Mouse (Mus musculus): ENCODE results near the gene Car5b.

Car5b gene

GRCm38 (mm10) chrX:164013318-164013717, 14.5 kb downstream of the Car5b start:
- H3K36me3 ChIP-seq (ENCODE audit: control insufficient read depth, insufficient read depth, low read length, poor library complexity, severe bottlenecking): no peaks in the 10 kb centered on the region
- H3K27me3 ChIP-seq (ENCODE audit: control insufficient read depth, insufficient read depth, low read length, poor library complexity, severe bottlenecking): no peaks in the 10 kb centered on the region
- DNase-seq (ENCODE audit: low read depth, low spot score): no peak

- Histone ChIP-seq H3K27me3 (ENCODE audit: control insufficient read depth, insufficient read depth, low read length, poor library complexity, severe bottlenecking) (no peaks in the 10 kb centered on the region), H3K36me3 (ENCODE audit: control insufficient read depth, insufficient read depth, low read length, poor library complexity, severe bottlenecking) (no peaks in the 10 kb centered on the region)
- DNase-seq (ENCODE audit: low read depth, low spot score): peak; percentile 62
Measured at GRCm38 (mm10) chrX:164004809-164005208, 23.0 kb downstream of the Car5b start.

GRCm38 (mm10) chrX:163999848-164000247, 27.9 kb downstream of the Car5b start:
- DNase-seq (ENCODE audit: low read depth, low spot score): peak; percentile 15
- H3K36me3 ChIP-seq (ENCODE audit: control insufficient read depth, insufficient read depth, low read length, poor library complexity, severe bottlenecking): no peaks in the 10 kb centered on the region
- H3K27me3 ChIP-seq (ENCODE audit: control insufficient read depth, insufficient read depth, low read length, poor library complexity, severe bottlenecking): no peaks in the 10 kb centered on the region

GRCm38 (mm10) chrX:163996754-163997153, 31.0 kb downstream of the Car5b start:
- Histone ChIP-seq H3K27me3 (ENCODE audit: control insufficient read depth, insufficient read depth, low read length, poor library complexity, severe bottlenecking) (no peaks in the 10 kb centered on the region), H3K36me3 (ENCODE audit: control insufficient read depth, insufficient read depth, low read length, poor library complexity, severe bottlenecking) (no peaks in the 10 kb centered on the region)
- DNase-seq (ENCODE audit: low read depth, low spot score): no peak

GRCm38 (mm10) chrX:163987718-163988374, 40.0 kb downstream of the Car5b start:
- H3K27me3 ChIP-seq (ENCODE audit: control insufficient read depth, insufficient read depth, low read length, poor library complexity, severe bottlenecking): no peaks in the 10 kb centered on the region
- DNase-seq (ENCODE audit: low read depth, low spot score): no peak

GRCm38 (mm10) chrX:163982129-163982528, 45.7 kb downstream of the Car5b start:
- H3K36me3 ChIP-seq (ENCODE audit: control insufficient read depth, insufficient read depth, low read length, poor library complexity, severe bottlenecking): no peaks in the 10 kb centered on the region
- DNase-seq (ENCODE audit: low read depth, low spot score): no peak
- H3K27me3 ChIP-seq (ENCODE audit: control insufficient read depth, insufficient read depth, low read length, poor library complexity, severe bottlenecking): no peaks in the 10 kb centered on the region

More at GRCm38 (mm10) chrX:163987718-163988374, 40.0 kb downstream of the Car5b start:
- H3K36me3 ChIP-seq (ENCODE audit: control insufficient read depth, insufficient read depth, low read length, poor library complexity, severe bottlenecking): no peaks in the 10 kb centered on the region

- Histone ChIP-seq H3K36me3 (ENCODE audit: control insufficient read depth, insufficient read depth, low read length, poor library complexity, severe bottlenecking) (no peaks in the 10 kb centered on the region), H3K27me3 (ENCODE audit: control insufficient read depth, insufficient read depth, low read length, poor library complexity, severe bottlenecking) (no peaks in the 10 kb centered on the region)
- no peak for DNase-seq (ENCODE audit: low read depth, low spot score)
Measured at GRCm38 (mm10) chrX:163981500-163981899, 46.3 kb downstream of the Car5b start.

- no peak for DNase-seq (ENCODE audit: low read depth, low spot score)
- Histone ChIP-seq H3K36me3 (ENCODE audit: control insufficient read depth, insufficient read depth, low read length, poor library complexity, severe bottlenecking) (no peaks in the 10 kb centered on the region), H3K27me3 (ENCODE audit: control insufficient read depth, insufficient read depth, low read length, poor library complexity, severe bottlenecking) (no peaks in the 10 kb centered on the region)
Measured at GRCm38 (mm10) chrX:163981092-163981491, 46.7 kb downstream of the Car5b start.

- DNase-seq (ENCODE audit: low read depth, low spot score): peak; percentile 95
- no peaks in the 10 kb centered on the region for H3K36me3 ChIP-seq (ENCODE audit: control insufficient read depth, insufficient read depth, low read length, poor library complexity, severe bottlenecking)
Measured at GRCm38 (mm10) chrX:163958467-163958875, 69.3 kb downstream of the Car5b start, which contains the start of gene Zrsr2. Gene Zrsr2, minus strand, starts transcription at chrX:163958661.

GRCm38 (mm10) chrX:163957803-163958466, 69.9 kb downstream of the Car5b start:
- peak; percentile 85 for DNase-seq (ENCODE audit: low read depth, low spot score)
- no peaks in the 10 kb centered on the region for H3K27me3 ChIP-seq (ENCODE audit: control insufficient read depth, insufficient read depth, low read length, poor library complexity, severe bottlenecking)
- peaks cover 2% of the 10 kb centered on the region; the same call in 1 of the 2 replicates for H3K36me3 ChIP-seq (ENCODE audit: control insufficient read depth, insufficient read depth, low read length, poor library complexity, severe bottlenecking)

More at GRCm38 (mm10) chrX:163958467-163958875, 69.3 kb downstream of the Car5b start, which contains the start of gene Zrsr2:
- no peaks in the 10 kb centered on the region for H3K27me3 ChIP-seq (ENCODE audit: control insufficient read depth, insufficient read depth, low read length, poor library complexity, severe bottlenecking)

GRCm38 (mm10) chrX:163957381-163957780, 70.4 kb downstream of the Car5b start:
- Histone ChIP-seq H3K36me3 (ENCODE audit: control insufficient read depth, insufficient read depth, low read length, poor library complexity, severe bottlenecking) (peaks cover 2% of the 10 kb centered on the region; the same call in 1 of the 2 replicates), H3K27me3 (ENCODE audit: control insufficient read depth, insufficient read depth, low read length, poor library complexity, severe bottlenecking) (no peaks in the 10 kb centered on the region)
- DNase-seq (ENCODE audit: low read depth, low spot score): no peak

- DNase-seq (ENCODE audit: low read depth, low spot score): no peak
- peaks cover 2% of the 10 kb centered on the region; the same call in 1 of the 2 replicates for H3K36me3 ChIP-seq (ENCODE audit: control insufficient read depth, insufficient read depth, low read length, poor library complexity, severe bottlenecking)
Measured at GRCm38 (mm10) chrX:163951618-163952017, 76.2 kb downstream of the Car5b start.

GRCm38 (mm10) chrX:163944381-163944780, 83.4 kb downstream of the Car5b start:
- Histone ChIP-seq H3K27me3 (ENCODE audit: control insufficient read depth, insufficient read depth, low read length, poor library complexity, severe bottlenecking) (no peaks in the 10 kb centered on the region), H3K36me3 (ENCODE audit: control insufficient read depth, insufficient read depth, low read length, poor library complexity, severe bottlenecking) (0 out of 2 replicates have a peak, but pooled peaks cover 3% of the 10 kb centered on the region)
- no peak for DNase-seq (ENCODE audit: low read depth, low spot score)

More at GRCm38 (mm10) chrX:163951618-163952017, 76.2 kb downstream of the Car5b start:
- no peaks in the 10 kb centered on the region for H3K27me3 ChIP-seq (ENCODE audit: control insufficient read depth, insufficient read depth, low read length, poor library complexity, severe bottlenecking)

- no peaks in the 10 kb centered on the region for H3K27me3 ChIP-seq (ENCODE audit: control insufficient read depth, insufficient read depth, low read length, poor library complexity, severe bottlenecking)
- DNase-seq (ENCODE audit: low read depth, low spot score): no peak
Measured at GRCm38 (mm10) chrX:163938587-163938986, 89.2 kb downstream of the Car5b start.

GRCm38 (mm10) chrX:163934731-163935130, 93.1 kb downstream of the Car5b start:
- Histone ChIP-seq H3K27me3 (ENCODE audit: control insufficient read depth, insufficient read depth, low read length, poor library complexity, severe bottlenecking) (no peaks in the 10 kb centered on the region), H3K36me3 (ENCODE audit: control insufficient read depth, insufficient read depth, low read length, poor library complexity, severe bottlenecking) (peaks cover 4% of the 10 kb centered on the region; the same call in 1 of the 2 replicates)
- no peak for DNase-seq (ENCODE audit: low read depth, low spot score)

More at GRCm38 (mm10) chrX:163938587-163938986, 89.2 kb downstream of the Car5b start:
- H3K36me3 ChIP-seq (ENCODE audit: control insufficient read depth, insufficient read depth, low read length, poor library complexity, severe bottlenecking): peaks cover 7% of the 10 kb centered on the region; the same call in 1 of the 2 replicates

Measured in splenic B cell, adult 2 months (primary cell).